Mouse (Mus musculus) megakaryocyte, embryonic 14.5 days (primary cell): ENCODE data around the gene Mrpl57.

ENCODE experiments used
- FLI1 ChIP-seq: IDR thresholded peaks from 2 replicates; pipeline ENCODE4 v1.6.1; 2012; ENCODE audit warnings: low read length, inconsistent platforms, mixed read lengths
- GATA1 ChIP-seq: IDR thresholded peaks from 3 replicates; pipeline ENCODE4 v1.6.1; 2012; ENCODE audit warnings: mixed read lengths, low read length, inconsistent platforms, borderline replicate concordance

GRCm38 (mm10) chr14:57866676-57867276 is 40.7 kb downstream of the Mrpl57 start:
- TF ChIP-seq GATA1 (no peak), FLI1 (no peak)
